Mouse (Mus musculus): ENCODE measurements at regions not wholly inside any gene's neighbourhood (a gene's known extent, or its start where the extent isn't known, plus 50 kb on each side); places are given as distances from the start of the nearest gene placed in this dataset.

DNA sequence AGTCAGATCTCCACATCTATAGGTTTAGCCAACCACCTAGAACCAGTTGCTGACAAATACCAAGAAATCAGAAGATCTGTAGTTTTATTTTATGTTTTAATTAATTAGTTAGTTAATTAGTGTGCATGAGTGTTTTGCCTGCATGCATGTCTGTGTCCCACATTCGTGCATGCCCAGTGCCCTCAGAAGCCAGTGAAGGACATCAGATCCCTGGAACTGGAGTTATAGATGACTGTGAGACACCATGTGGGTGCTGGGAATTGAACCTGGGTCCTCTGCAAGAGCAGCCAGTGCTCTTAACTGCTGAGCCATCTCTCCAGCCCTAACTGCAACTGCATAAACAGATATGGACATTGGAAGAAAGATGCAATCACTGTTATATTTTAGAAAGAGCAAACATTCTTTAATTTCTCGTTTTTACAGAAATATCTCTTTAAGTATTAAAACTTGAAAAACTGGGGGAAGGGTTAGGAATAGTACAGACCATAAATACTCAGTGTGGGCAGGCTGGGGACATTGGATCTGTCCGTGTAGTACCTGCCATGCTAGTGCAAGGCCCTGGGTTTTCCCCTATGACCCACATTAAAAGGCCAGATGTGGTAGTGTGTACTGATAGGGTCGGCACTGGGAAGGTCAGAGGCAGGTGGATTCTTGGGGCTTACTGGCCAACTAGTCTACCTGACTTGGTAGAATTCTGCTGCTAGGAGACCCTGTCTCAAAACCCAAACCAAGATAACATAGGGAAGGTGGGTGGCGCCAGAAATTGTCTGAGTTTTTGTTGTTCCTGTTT is 83.3 kb upstream of the Cpm start:
- H3K27me3 ChIP-seq: no peaks in the 10 kb centered on the region
- ChIA-PET CTCF (no interaction called here), POLR2A (no interaction called here)
- DNase-seq (ENCODE audit: low read depth, low spot score): no peak
- no peak for TF ChIP-seq CTCF (IDR thresholded peaks at IDR 0.05)
- no peak for ATAC-seq
- in situ Hi-C loops (cut with MboI; ENCODE audit: low pct_unique_long_range_greater_than_20kb): no loop called here

DNA sequence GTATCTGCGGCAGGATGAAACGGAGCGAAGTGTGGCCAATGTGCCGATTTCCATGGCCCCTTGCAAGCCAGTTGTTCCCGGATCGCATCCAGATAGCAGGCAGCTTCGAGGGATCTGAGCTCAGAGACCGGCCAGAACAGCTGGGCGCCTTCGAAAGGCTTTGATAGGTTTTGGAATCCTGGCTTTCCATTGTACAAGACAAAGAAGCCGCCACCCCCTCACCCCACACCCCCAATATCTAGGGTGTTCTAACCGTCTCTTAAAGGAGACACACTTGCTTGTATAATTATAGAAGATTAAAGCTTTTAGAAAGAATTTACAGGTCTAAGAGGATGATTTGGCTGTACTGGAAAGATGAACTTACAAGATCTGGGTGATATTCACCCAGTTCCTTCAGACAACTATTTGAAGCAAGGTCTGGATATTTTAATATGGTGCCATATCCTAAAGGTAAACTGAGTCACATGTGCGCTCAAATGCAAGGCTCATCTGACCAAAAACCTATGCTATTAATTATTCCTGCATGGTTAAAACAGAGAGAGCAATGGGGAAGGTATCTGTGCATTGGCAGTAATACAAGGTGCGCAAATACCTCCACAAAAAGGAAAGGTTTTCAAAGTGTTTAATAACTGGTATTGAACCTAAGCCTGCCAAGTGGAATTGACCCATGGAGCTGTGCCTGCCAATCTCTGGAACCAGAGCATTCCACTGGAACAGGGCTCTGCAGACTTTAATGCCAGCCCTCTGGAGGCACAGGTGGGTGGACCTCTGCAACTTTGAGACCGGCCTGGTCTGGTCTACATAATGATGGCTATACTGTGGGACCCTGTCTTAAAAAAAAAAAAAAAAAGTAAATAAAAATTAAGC is 84.4 kb upstream of the Cpm start:
- no peaks in the 10 kb centered on the region for H3K27me3 ChIP-seq
- DNase-seq (ENCODE audit: low read depth, low spot score) (no peak), ATAC-seq (no peak)
- ChIA-PET POLR2A (interaction anchor here (0.7 kb wide), 1 partner anchor 26 kb away, joined by 6 read pairs; no protein-coding TSS in a partner anchor), CTCF (no interaction called here)
- no peak for TF ChIP-seq CTCF (IDR thresholded peaks at IDR 0.05)
- in situ Hi-C loops (cut with MboI; ENCODE audit: low pct_unique_long_range_greater_than_20kb): no loop called here

DNA sequence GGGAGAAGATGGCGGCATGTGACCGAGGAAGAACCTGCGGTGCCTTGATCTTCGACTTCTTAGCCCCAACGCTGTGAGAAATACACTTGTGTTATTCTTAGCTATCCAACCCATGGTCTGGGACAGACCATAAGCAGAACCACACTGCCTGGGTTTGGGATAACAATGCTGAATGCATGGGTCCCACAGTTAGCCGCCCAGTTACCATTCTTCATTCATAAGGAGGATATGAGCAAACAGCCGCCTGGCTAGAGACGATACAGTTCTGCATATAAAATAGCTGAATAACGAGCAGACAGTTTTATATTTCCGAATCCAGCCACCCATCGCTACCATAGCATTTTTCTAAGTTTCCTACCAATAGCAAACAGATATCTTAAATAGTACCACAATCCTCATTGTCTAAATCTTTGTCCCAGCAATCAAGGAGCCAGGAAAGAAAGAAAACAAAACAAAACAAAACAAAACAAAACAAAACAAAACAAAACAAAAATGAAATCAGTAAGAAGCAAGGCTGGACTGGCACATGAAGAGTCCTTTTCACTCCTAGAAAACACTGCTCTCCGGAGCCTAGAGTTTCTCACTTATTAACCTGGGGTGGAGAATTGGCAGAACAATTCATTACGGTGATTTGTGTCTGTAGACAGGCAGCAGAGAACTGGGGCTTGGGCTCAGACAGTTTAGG is 85.2 kb upstream of the Cpm start:
- H3K27me3 ChIP-seq: no peaks in the 10 kb centered on the region
- no peak for TF ChIP-seq CTCF (IDR thresholded peaks at IDR 0.05)
- in situ Hi-C loops (cut with MboI; ENCODE audit: low pct_unique_long_range_greater_than_20kb): no loop called here
- no peak for ATAC-seq
- ChIA-PET CTCF (interaction anchor here (1.1 kb wide), 1 partner anchor 28 kb away, joined by 4 read pairs; no protein-coding TSS in a partner anchor), POLR2A (no interaction called here)
- no peak for DNase-seq (ENCODE audit: low read depth, low spot score)

DNA sequence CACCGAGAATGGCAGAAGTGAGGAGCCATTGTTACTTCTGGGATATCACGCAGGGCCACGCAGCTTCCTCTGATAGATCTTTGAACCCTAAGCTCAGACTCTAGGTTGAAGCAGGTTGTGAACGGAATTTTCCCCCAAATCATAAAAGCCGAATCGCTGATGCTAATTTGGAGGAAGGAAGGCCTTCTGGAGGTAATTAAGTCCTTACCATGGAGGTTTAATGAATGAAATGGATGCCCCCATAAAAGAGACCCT is 85.7 kb upstream of the Cpm start:
- in situ Hi-C loops (cut with MboI; ENCODE audit: low pct_unique_long_range_greater_than_20kb): no loop called here
- TF ChIP-seq CTCF (IDR thresholded peaks at IDR 0.05): no peak
- H3K27me3 ChIP-seq: no peaks in the 10 kb centered on the region
- POLR2A ChIA-PET: no interaction called here
- ATAC-seq: no peak
- CTCF ChIA-PET: interaction anchor here (0.7 to 1.1 kb wide), 2 partner anchors 25 to 28 kb away, joined by 4 read pairs; no protein-coding TSS in a partner anchor
- no peak for DNase-seq (ENCODE audit: low read depth, low spot score)

DNA sequence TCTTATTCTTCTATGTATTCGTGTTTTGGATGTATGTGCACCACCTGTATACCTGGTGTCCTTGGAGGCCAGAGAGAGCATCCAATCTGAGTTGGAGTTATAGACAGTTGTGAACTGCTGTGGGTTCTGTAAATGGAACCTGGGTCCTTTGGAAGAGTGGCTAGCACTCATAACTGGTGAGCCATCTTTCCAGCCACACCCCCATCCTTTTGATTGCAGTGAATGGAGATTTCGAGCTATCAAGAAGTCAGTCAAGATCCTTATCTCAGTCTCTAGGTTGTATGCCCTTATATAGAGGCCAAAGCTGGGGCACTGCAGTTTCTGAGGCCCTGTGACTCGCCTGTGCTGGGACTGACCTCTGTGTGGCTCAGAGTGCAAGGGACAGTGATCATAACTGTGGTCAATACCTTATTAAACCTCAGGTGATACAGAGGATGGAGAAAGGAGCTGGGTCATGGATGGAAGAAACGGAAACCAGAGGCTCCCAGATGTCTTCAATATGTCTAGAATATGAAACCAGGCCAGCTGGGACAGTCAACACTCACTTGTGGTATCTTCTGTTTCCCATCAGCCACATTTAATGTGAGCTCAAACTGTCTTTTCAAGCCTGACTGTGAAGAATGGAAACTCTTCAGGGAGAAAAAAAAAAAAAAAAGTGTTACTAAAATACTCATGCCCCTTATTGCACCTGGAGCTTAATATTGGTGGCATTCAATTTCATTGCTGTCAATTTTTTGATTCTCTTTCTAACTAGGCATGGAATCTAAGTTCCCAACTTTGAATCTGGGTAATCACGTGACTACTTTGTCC is 86.2 kb upstream of the Cpm start:
- H3K27me3 ChIP-seq: no peaks in the 10 kb centered on the region
- ChIA-PET POLR2A (interaction anchor here (0.7 kb wide), 1 partner anchor 11 kb away, joined by 4 read pairs; no protein-coding TSS in a partner anchor), CTCF (interaction anchor here (0.7 to 1.1 kb wide), 2 partner anchors 24 to 27 kb away, joined by 4 read pairs; no protein-coding TSS in a partner anchor)
- in situ Hi-C loops (cut with MboI; ENCODE audit: low pct_unique_long_range_greater_than_20kb): no loop called here
- ATAC-seq (no peak), DNase-seq (ENCODE audit: low read depth, low spot score) (no peak)
- no peak for TF ChIP-seq CTCF (IDR thresholded peaks at IDR 0.05)

DNA sequence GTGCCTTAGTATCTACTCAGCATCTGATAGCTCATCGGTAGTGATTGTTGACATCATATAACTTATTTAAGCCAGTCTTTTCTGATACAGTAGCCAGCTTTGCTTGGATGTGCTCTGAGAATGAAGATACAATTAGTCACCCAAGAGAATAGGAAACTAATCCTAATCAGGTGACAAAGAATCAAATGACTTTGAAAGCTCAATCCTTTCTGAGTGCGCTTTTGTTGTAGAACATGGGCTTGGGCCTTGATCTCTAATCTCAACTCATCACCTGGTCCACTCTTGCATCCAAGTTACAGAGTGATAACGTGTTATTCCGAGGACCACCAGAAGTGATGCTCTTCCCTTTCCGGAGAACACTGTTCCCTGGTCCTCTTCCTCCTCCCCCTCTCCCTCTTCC is 86.9 kb upstream of the Cpm start:
- DNase-seq (ENCODE audit: low read depth, low spot score) (no peak), ATAC-seq (no peak)
- peaks cover 3% of the 10 kb centered on the region for H3K27me3 ChIP-seq
- ChIA-PET CTCF (no interaction called here), POLR2A (no interaction called here)
- in situ Hi-C loops (cut with MboI; ENCODE audit: low pct_unique_long_range_greater_than_20kb): no loop called here
- TF ChIP-seq CTCF (IDR thresholded peaks at IDR 0.05): no peak

DNA sequence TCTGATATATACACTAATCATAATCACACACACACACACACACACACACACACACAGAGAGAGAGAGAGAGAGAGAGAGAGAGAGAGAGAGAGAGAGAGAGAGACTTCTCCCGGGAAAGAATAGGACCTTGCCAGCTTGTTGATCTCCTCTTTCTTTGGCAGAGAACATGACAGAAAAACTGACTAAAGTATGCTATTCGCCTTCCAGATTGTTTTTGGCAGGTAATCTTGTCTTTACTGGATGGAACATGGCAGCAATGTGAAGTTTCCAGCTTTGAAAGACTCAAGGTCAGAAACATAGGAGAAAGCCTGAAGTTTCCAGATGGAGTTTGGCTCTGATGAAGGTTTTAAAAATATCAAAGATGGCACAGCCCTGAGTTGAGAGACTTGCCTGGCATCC is 87.8 kb upstream of the Cpm start:
- no peak for ATAC-seq
- TF ChIP-seq CTCF (IDR thresholded peaks at IDR 0.05): no peak
- ChIA-PET CTCF (no interaction called here), POLR2A (no interaction called here)
- in situ Hi-C loops (cut with MboI; ENCODE audit: low pct_unique_long_range_greater_than_20kb): no loop called here
- DNase-seq (ENCODE audit: low read depth, low spot score): no peak
- peaks cover 3% of the 10 kb centered on the region for H3K27me3 ChIP-seq

DNA sequence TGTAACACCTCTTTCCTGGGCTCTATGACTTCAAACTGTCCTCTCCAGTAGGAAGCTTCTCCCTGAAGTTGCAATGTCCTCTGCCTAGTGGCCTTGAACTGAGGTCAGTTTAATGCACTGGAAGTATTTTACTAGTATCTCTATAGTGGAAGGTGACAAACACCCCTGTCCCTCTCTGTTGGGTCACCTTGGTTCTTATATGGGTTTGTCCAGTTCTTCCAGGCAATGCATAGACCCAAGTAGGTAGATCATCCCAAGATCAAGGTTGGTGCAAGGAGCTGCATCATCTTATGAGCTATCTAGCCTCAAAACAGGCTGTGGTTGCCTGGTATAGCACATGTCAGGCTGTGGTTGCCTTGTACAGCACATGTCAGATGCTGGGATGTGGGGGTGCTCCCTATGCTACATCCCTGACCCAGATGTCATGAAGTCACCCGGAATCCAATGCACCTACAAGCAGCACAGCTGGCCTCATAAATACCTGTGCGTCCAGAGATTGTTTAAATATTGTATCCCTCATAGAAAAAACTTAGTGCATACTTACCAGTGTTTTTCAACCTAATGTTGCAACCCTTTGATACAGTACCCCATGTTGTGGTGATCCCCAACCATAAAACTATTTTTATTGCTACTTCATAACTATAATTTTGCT is 88.4 kb upstream of the Cpm start:
- POLR2A ChIA-PET: interaction anchor here (1.1 kb wide), 1 partner anchor 32 kb away, joined by 5 read pairs; no protein-coding TSS in a partner anchor
- TF ChIP-seq CTCF (IDR thresholded peaks at IDR 0.05): no peak
- DNase-seq (ENCODE audit: low read depth, low spot score): no peak
- in situ Hi-C loops (cut with MboI; ENCODE audit: low pct_unique_long_range_greater_than_20kb): no loop called here
- ATAC-seq: no peak
- peaks cover 3% of the 10 kb centered on the region for H3K27me3 ChIP-seq
- CTCF ChIA-PET: no interaction called here

DNA sequence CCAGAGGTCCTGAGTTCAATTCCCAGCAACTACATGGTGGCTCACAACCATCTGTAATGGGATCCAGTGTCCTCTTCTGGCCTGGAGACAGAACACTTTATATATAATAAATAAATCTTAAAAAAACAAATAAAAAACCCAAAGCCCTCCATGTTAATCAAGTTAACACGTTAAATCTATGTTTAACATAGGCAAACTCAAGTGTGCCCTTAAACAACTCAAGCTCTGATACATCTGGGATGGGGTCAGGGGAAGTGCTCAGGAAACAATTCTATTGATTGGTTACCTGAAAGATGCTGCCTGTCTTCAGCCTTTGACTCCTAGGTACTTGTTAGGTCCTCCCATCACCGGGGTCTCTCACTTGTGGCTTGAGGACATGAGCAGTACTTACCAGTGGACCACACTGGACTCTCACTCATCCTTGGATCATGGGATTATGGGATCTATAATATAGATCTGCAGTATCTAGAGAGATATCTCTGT is 89.1 kb upstream of the Cpm start:
- in situ Hi-C loops (cut with MboI; ENCODE audit: low pct_unique_long_range_greater_than_20kb): no loop called here
- peaks cover 3% of the 10 kb centered on the region for H3K27me3 ChIP-seq
- POLR2A ChIA-PET: interaction anchor here (1.1 kb wide), 1 partner anchor 33 kb away, joined by 5 read pairs; no protein-coding TSS in a partner anchor
- TF ChIP-seq CTCF (IDR thresholded peaks at IDR 0.05): no peak
- CTCF ChIA-PET: no interaction called here
- ATAC-seq (no peak), DNase-seq (ENCODE audit: low read depth, low spot score) (no peak)
